Mouse (Mus musculus) embryonic facial prominence, embryonic 13.5 days (tissue): Measurements from ENCODE around the gene Egflam. TPM values are rescaled to one million over a fixed set of nuclear protein-coding genes. Genes with fewer than 3 reads are reported as not detected.

Experiments
- ATAC-seq: fragments of 200-750 bp; cut with Nextera tagmentation; 2 replicates; pipeline ENCODE4 v1.8.0; 2017; ENCODE audit warnings: low read depth; ENCODE audit not compliant: insufficient number of reproducible peaks, insufficient read depth, low FRiP score, low TSS enrichment
- H3K27ac ChIP-seq: fragments of 300-500 bp; sonication (generic); 2 replicates; pipeline ENCODE4 v1.5.1; 2015; ENCODE audit warnings: moderate library complexity, mild to moderate bottlenecking, inconsistent platforms
- H3K27me3 ChIP-seq: fragments of 300-500 bp; sonication (generic); 2 replicates; pipeline ENCODE4 v1.6.1; 2015; ENCODE audit warnings: mild to moderate bottlenecking, inconsistent platforms
- H3K36me3 ChIP-seq: fragments of 300-500 bp; sonication (generic); 2 replicates; pipeline ENCODE4 v1.6.1; 2015; ENCODE audit warnings: mild to moderate bottlenecking, inconsistent platforms
- H3K4me1 ChIP-seq: fragments of 300-500 bp; sonication (generic); 2 replicates; pipeline ENCODE4 v1.6.1; 2015; ENCODE audit warnings: inconsistent platforms
- H3K4me2 ChIP-seq: fragments of 300-500 bp; sonication (generic); 2 replicates; pipeline ENCODE4 v1.6.1; 2015; ENCODE audit warnings: moderate library complexity, mild to moderate bottlenecking, inconsistent platforms
- H3K4me3 ChIP-seq: fragments of 300-500 bp; sonication (generic); 2 replicates; pipeline ENCODE4 v1.5.1; 2015; ENCODE audit warnings: mild to moderate bottlenecking, inconsistent platforms
- H3K9ac ChIP-seq: fragments of 300-500 bp; sonication (generic); 2 replicates; pipeline ENCODE4 v1.6.1; 2015; ENCODE audit warnings: mild to moderate bottlenecking, inconsistent platforms
- H3K9me3 ChIP-seq: fragments of 300-500 bp; sonication (generic); 2 replicates; pipeline ENCODE4 v1.6.1; 2016; ENCODE audit warnings: inconsistent platforms
- WGBS: fragments of 180-500 bp; shearing (Covaris S2); methylation state at CpG from one replicate; pipeline ENCODE4 v1.1.7; 2015; ENCODE audit warnings: mixed read lengths; 5-methylcytosine and 5-hydroxymethylcytosine counted together
- polyA plus RNA-seq: library from polyadenylated mRNA; unstranded; fragments of >200 nt; fragmentation: Nextera tagmentation; extraction: Ambion mirVana; gene quantifications from 2 replicates; pipeline ENCODE4 v1.2.1, GENCODE M21; 2015

The Egflam gene
- polyA plus RNA-seq, 1 experiment from 2014 or later = 13.4 TPM

DNA sequence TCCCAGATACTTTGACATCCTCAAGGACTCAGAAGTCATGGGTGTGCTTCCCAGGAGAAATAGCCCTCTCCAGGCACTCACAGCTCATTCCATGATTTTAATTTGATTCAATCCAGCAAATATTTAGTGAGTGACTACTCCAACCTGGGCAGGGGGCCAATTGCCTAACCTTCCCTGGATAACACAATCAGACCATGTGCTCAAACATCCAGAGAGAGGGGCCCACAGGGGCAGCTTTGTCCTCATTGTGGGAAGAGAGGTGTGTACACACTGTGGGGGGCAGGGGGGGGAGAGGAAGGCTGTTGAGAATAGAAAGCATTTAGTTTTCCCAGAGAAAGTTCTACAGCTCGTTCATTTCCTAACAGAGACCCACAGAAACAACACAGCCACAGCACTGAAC lies 184.5 kb downstream of the Egflam start:
- Histone ChIP-seq H3K9ac (no peak overlapping the region), H3K4me3 (no peak overlapping the region), H3K4me2 (no peak overlapping the region), H3K27me3 (no peaks in the 10 kb centered on the region), H3K36me3 (no peaks in the 10 kb centered on the region), H3K9me3 (no peaks in the 10 kb centered on the region), H3K4me1 (peaks cover 17% of the 10 kb centered on the region), H3K27ac (no peak overlapping the region)
- WGBS = 32% methylated on average over 1 of the region's 1 CpGs
- ATAC-seq = no peak

DNA sequence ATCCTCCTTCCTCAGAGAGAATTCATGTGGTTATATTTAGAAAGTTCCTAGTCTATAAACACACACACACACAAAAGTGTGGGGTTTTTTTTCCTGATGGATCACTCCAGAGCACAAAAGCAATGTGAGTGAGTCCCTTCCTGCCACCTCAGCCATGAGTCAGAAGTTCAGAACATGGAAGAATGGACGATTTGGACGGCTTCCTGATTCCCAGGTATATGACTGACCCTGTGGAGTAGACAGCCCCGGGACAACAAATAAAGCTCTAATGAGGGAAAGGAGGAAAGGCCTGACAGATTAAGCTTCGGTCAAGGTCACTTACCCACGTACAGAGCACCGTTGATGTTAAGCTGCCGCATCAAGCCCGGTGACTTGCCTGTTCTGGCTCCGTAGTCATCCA lies 190.0 kb downstream of the Egflam start:
- ATAC-seq = no peak
- Histone ChIP-seq H3K4me1 (peaks cover 26% of the 10 kb centered on the region), H3K27me3 (no peaks in the 10 kb centered on the region), H3K9ac (no peak overlapping the region), H3K4me2 (no peak overlapping the region), H3K9me3 (no peaks in the 10 kb centered on the region), H3K36me3 (no peaks in the 10 kb centered on the region), H3K4me3 (no peak overlapping the region), H3K27ac (no peak overlapping the region)
- 88% methylated on average over 9 of the region's 9 CpGs for WGBS

DNA sequence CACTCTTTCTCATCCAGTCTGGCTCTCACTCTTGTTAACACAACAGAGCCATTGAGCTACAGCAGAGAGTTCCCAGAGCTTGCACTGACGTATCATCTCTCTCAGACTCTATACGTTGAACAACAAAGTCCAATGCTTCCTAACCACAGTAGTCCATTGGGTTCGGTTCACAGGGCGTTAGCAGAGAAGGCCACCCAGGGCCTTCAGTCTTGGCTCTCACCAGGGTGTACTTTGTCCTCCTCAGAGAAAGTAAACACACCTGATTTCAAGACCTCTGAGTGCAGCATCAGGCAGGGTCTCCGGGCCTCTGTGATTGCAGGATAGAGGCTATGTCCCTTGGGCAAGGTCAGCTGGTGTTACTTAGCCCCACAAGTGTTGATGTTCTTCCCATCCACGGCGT lies 190.9 kb downstream of the Egflam start:
- H3K27ac ChIP-seq = no peak overlapping the region
- no peaks in the 10 kb centered on the region for H3K36me3 ChIP-seq
- no peak overlapping the region for H3K9ac ChIP-seq
- no peaks in the 10 kb centered on the region for H3K27me3 ChIP-seq
- no peaks in the 10 kb centered on the region for H3K9me3 ChIP-seq
- 73% methylated on average over 7 of the region's 7 CpGs for WGBS
- H3K4me1 ChIP-seq = peaks cover 30% of the 10 kb centered on the region
- ATAC-seq = no peak
- H3K4me2 ChIP-seq = no peak overlapping the region
- H3K4me3 ChIP-seq = no peak overlapping the region

DNA sequence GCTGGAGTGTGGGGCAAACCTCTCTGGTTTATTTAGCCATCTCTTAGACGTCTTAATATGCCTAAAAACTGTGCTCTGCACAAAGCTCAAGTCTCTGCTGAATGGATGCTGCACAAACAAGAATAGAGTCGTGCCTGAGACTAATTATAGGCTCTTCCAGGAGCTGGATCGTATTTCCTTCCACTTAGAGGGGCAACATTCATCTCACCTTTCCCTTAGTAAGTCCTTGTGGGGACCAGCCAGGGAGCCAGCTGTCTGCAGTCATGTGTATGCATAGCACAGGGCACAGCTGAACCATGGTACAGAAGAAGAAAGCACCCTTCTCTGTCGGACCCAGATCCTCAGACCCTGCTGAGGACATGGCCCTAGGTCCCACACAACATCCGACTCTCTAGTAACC lies 192.1 kb downstream of the Egflam start:
- peaks cover 41% of the 10 kb centered on the region for H3K4me1 ChIP-seq
- ATAC-seq = peak; percentile 82
- H3K36me3 ChIP-seq = no peaks in the 10 kb centered on the region
- H3K27me3 ChIP-seq = no peaks in the 10 kb centered on the region
- WGBS = 7% methylated on average over 5 of the region's 5 CpGs
- H3K4me2 ChIP-seq = no peak overlapping the region
- H3K4me3 ChIP-seq = no peak overlapping the region
- no peaks in the 10 kb centered on the region for H3K9me3 ChIP-seq
- H3K9ac ChIP-seq = no peak overlapping the region
- no peak overlapping the region for H3K27ac ChIP-seq

DNA sequence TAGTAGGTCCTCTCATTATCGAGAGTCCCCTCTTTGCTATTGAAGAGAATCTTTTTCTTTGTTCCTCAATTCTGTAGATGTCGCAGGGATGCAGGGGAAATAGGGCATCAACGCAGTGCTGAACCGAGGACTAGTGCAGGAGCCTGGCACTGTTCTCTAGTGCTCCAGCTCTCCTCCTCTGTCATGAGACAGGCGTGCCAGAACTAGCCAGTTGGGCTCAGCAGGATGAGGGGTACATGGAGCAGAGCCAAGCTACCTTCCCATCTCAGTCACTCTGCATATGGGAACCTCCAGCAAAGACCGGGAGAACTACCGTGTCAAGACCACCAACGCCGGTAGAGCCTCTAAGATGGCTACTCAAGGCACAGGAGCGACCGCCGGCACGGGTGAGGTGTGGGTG lies 193.3 kb downstream of the Egflam start:
- H3K27me3 ChIP-seq = no peaks in the 10 kb centered on the region
- H3K4me1 ChIP-seq = peaks cover 41% of the 10 kb centered on the region
- no peak overlapping the region for H3K4me2 ChIP-seq
- WGBS = 87% methylated on average over 13 of the region's 13 CpGs
- no peaks in the 10 kb centered on the region for H3K36me3 ChIP-seq
- H3K27ac ChIP-seq = no peak overlapping the region
- ATAC-seq = no peak; the same call in 1 of the 2 replicates
- H3K9me3 ChIP-seq = no peaks in the 10 kb centered on the region
- no peak overlapping the region for H3K4me3 ChIP-seq
- no peak overlapping the region for H3K9ac ChIP-seq

DNA sequence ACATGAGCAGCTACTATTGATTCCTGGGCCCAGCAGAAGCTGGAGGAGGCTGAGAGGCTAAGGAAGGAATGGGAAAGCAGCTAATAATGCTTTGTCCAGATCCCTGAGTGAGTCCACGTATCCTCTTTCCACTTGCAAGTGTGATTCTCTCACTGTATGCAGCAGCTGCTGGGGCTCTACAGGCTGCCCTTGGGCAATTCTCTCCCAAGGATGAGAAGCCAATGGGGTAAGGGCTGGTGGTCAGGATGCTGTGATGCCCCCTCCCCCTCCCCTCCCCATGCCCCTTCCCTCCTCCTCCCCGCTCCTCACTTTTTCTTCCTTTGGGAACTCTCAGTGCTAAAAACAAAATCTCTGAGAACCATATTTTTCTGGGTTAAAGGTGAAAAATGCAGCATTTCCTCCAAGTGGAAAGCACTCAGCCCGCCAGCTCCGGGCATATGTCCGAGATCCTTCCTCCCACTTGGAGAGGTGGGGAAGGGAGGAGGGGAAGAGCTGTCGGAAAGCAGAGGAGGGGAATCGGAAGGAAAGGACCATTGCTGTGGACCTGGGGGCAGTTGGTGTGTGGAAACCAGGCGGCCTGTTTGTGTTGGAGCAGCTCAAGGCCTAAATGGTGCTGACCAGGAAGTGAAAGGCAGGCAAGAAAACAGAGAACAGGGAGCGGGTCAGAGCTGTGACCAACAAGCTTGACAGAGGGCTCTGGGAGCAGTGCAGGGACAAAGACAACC lies 194.4 kb downstream of the Egflam start:
- no peak for ATAC-seq
- no peak overlapping the region for H3K4me2 ChIP-seq
- peaks cover 49% of the 10 kb centered on the region for H3K4me1 ChIP-seq
- H3K9me3 ChIP-seq = no peaks in the 10 kb centered on the region
- H3K27me3 ChIP-seq = no peaks in the 10 kb centered on the region; the same call in 1 of the 2 replicates
- no peaks in the 10 kb centered on the region for H3K36me3 ChIP-seq
- WGBS = 54% methylated on average over 9 of the region's 9 CpGs
- H3K27ac ChIP-seq = no peak overlapping the region
- H3K4me3 ChIP-seq = no peak overlapping the region
- no peak overlapping the region for H3K9ac ChIP-seq

DNA sequence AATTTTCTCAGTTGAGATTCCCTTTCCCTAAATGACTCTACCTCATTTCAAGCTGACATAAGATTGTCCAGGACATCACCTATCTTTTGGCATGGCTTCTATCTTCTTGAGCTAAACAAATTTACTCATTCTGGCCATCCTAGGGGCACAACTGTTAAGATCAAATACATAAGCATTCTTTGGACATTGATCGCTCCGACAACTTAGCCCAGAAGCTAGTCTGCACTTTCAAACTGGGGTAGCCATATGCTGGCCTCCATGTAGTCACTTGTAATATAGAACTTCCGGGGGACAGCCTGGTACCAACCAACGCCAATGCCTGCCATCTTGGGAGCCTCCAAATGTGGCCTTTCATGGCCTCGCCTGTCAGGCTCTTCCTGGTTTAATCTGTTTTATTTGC lies 195.2 kb downstream of the Egflam start:
- Histone ChIP-seq H3K9me3 (no peaks in the 10 kb centered on the region), H3K4me3 (no peak overlapping the region), H3K9ac (no peak overlapping the region), H3K4me1 (peaks cover 50% of the 10 kb centered on the region), H3K27ac (no peak overlapping the region), H3K4me2 (no peak overlapping the region), H3K36me3 (no peaks in the 10 kb centered on the region), H3K27me3 (no peaks in the 10 kb centered on the region; the same call in 1 of the 2 replicates)
- ATAC-seq = no peak
- 92% methylated on average over 5 of the region's 5 CpGs for WGBS

DNA sequence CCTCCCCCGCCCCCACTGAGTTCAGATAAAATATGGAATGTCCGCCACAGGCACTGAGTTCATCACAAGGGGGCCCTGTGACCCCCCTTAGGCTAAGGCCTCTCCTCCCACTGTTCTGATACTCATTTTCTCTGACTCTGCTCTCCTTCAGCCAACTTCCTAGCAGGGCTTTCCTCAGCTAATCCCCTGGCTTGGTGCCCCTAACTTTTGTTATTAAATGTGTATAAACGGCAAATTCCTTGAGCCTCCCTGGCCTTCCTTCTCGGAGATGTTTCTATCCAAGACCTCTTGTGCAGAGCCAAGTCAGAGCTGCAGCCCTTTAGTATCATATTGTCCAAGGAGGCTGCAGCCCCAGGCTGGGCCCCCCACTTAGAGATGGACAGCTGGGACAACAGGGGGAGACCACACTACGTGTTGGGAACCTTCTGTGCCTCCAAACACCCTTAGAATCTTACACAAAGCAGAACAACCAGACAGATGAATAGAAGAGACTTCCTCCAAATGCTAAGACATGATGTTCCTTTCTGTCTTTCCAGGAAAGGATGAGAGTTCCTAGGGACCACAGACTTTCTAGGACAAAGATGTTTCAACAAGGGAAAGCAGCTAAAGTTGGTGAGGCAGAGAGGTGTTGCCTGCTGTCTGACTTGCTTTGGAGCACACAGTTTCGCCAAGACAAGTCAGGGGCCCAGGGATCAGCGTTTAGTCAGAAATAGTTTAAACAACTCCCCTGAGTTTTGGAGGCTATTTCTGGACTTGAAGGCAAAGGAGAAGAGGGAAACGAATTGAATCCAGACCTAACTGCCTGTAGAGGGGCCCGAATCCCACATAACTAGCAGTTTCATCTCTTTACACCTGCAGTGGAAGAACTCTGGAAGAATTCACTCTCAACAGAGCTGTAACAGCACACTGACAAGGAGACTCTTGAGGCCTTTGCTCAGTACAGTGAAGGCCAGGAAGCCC lies 196.5 kb downstream of the Egflam start:
- H3K9ac ChIP-seq = no peak overlapping the region
- H3K4me3 ChIP-seq = no peak overlapping the region
- no peak overlapping the region for H3K4me2 ChIP-seq
- peaks cover 50% of the 10 kb centered on the region for H3K4me1 ChIP-seq
- H3K27me3 ChIP-seq = no peaks in the 10 kb centered on the region; the same call in 1 of the 2 replicates
- WGBS = 40% methylated on average over 9 of the region's 9 CpGs
- H3K36me3 ChIP-seq = no peaks in the 10 kb centered on the region
- ATAC-seq = no peak
- 0 out of 2 replicates have a peak overlapping the region, but pooled peaks have one; percentile 24 for H3K27ac ChIP-seq
- no peaks in the 10 kb centered on the region for H3K9me3 ChIP-seq

DNA sequence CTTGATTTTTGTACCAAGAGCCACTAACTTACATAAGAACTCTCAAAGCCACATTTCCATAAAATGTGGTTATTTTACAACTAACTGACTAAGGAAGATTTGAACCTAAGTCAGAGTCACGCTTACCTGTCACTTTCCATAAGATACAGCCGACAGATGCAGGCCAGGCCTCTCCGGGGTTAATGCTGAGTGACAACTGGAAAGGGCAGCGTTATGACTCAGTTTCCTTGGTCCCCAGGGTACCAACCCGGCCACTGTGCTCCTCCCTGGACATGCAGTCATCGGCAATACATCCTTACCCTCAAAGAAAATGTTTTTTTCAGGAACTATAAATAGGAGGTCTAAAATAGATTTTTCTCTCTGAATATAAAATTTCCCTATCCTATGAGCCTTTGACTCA lies 197.9 kb downstream of the Egflam start:
- H3K9ac ChIP-seq = no peak overlapping the region
- no peak overlapping the region for H3K27ac ChIP-seq
- WGBS = 50% methylated on average over 6 of the region's 6 CpGs
- H3K27me3 ChIP-seq = no peaks in the 10 kb centered on the region; the same call in 1 of the 2 replicates
- H3K4me1 ChIP-seq = peaks cover 46% of the 10 kb centered on the region
- H3K36me3 ChIP-seq = no peaks in the 10 kb centered on the region
- no peak overlapping the region for H3K4me2 ChIP-seq
- no peak for ATAC-seq
- H3K4me3 ChIP-seq = no peak overlapping the region
- H3K9me3 ChIP-seq = no peaks in the 10 kb centered on the region

DNA sequence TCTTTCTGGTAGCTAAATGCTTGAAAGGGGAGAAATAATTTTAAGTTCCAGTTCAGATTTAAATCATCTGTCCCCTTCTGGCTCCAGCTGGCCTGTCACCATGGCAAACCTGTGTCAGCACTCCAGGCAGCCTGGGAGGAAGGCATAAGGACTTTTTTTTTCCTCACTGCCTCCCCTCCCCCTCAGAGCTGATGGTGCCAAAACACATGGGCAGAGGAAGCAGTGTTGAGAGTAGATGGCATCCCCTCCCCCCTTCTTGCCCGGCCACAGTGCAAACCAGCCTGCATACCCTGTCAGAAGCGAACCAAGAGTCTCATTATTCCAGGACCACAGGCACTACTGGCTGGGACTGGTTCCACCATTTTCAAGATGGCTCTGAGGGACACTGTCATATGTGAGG lies 199.4 kb downstream of the Egflam start:
- no peak overlapping the region for H3K27ac ChIP-seq
- no peaks in the 10 kb centered on the region for H3K36me3 ChIP-seq
- 28% methylated on average over 2 of the region's 2 CpGs for WGBS
- no peak for ATAC-seq
- H3K9ac ChIP-seq = no peak overlapping the region
- no peak overlapping the region for H3K4me2 ChIP-seq
- no peaks in the 10 kb centered on the region; the same call in 1 of the 2 replicates for H3K27me3 ChIP-seq
- H3K4me3 ChIP-seq = no peak overlapping the region
- no peaks in the 10 kb centered on the region for H3K9me3 ChIP-seq
- H3K4me1 ChIP-seq = peaks cover 50% of the 10 kb centered on the region

DNA sequence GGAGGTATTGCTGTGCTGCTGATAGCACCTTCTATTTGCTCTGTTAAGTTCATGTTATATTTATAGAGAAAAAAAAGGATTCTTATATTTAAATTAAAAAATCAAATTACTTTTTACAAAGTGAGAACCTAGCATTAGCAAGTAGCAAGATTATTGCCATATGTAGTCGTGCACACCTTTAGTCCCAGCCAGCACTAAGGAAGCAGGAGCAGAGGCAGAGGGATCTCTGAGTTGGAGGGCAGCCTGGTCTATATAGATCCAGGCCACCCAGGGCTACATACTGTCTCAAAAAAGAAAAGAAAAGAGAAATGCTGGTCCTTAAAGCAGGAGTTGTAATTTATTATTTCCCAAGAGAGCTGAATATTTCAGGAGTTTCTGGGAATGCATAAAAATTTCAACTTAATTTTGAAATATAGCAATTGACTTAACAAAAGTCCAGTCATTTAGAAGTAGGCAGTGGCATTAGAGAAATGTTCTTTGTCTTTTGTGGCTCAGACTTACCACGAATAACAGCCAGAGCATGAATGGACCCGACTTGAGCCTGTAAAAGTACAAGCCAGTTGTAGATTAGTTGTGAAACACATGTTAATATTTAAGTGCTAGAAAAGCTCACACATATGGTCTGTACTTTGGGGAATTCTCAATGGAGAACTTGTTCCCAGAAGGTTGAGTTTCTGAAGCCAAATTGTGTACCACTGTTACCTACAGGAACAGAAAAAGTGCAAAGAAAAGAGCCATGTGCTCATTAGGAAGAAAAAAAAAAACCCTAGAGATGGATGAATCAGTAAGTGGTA lies 200.3 kb downstream of the Egflam start:
- Histone ChIP-seq H3K9ac (no peak overlapping the region), H3K36me3 (no peaks in the 10 kb centered on the region), H3K4me1 (peaks cover 51% of the 10 kb centered on the region), H3K9me3 (no peaks in the 10 kb centered on the region), H3K4me2 (no peak overlapping the region), H3K27ac (no peak overlapping the region), H3K27me3 (no peaks in the 10 kb centered on the region; the same call in 1 of the 2 replicates), H3K4me3 (no peak overlapping the region)
- WGBS = 43% methylated on average over 3 of the region's 3 CpGs
- no peak for ATAC-seq
